10 mouse cellular contexts compared by ENCODE assay signal in the genomic region with DNA sequence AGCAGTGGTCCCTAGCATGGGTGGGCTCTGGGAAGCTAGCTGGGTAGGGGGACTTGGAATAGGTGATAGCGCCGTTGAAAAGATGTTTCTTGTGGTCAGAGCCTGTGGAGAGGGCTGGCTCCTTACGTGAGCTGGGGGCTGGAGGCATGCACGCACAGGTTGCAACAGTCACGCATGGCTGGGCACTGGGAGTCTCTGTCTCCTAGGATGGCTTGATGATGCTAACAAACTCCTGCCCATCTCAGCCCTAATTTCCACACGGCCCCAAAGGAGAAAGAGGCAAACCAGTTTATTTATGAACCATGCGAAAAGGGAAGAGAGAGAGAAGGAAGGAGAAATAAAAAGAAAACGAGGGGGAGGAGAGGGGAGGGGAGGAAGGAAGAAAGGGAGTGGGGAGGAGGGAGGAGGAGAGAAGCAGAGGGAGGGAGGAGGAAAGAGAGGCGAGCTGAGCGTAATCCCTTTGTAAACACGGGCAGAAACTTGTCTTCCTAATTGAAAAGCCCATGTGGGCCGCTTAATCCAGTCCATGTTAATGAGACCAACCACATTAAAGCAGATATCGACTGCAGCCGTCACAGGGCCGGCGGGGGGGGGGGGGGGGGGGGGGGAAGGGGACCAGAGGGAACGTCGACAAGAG. TPM values are rescaled to one million over a fixed set of nuclear protein-coding genes. Genes with fewer than 3 reads are reported as not detected.
DNase-seq lines count a peak whose midpoint lies in the region; ATAC-seq and TF ChIP-seq lines count a peak whose summit lies in the region.
"Had no signal": no experiment of that assay in that cellular context is flagged by ENCODE, and none has a peak within 500 bp of the region (broad histone marks: within the 10 kb centered on the region; RNA-seq: fewer than 3 reads in every experiment).

No protein-coding gene starts in this region.

- no peak overlapping the region; a peak in 1 of 4 replicates for H3K4me3 ChIP-seq in ES-E14 (ENCODE audit: insufficient read depth in 1 of 2, low read depth in 1 of 2, low read length in 2 of 2, poor library complexity in 1 of 2, severe bottlenecking in 1 of 2)
- H3K4me3 ChIP-seq in hindbrain, embryonic 10.5 days = peak overlapping the region; percentile 41
- no peak overlapping the region for H3K4me3 ChIP-seq in midbrain, embryonic 14.5 days (replicated peaks; ENCODE audit: low read depth, low read length)

- peak overlapping the region; percentile 28; the same call in 1 of the 2 replicates for H3K9ac ChIP-seq in ES-E14 (ENCODE audit: insufficient read depth, low read depth, low read length, poor library complexity, severe bottlenecking)
- peak overlapping the region; percentile 36 for H3K9ac ChIP-seq in midbrain, embryonic 14.5 days (replicated peaks; ENCODE audit: low read length)

- in situ Hi-C loops in ES-E14 (cut with MboI; ENCODE audit: low sequenced_read_pairs in 2 of 2, unreplicated experiment in 2 of 2) = loop anchor here in 1 of 2 experiments (10.0 kb wide), 1 partner anchor 351 kb away; no protein-coding TSS in a partner anchor

- peaks cover 98% of the 10 kb centered on the region for H3K27me3 ChIP-seq in hindbrain, embryonic 10.5 days (ENCODE audit: insufficient read depth, poor library complexity, severe bottlenecking)
- H3K27me3 ChIP-seq in midbrain, embryonic 14.5 days (ENCODE audit: control insufficient read depth, insufficient read depth, low read length) = peaks cover 25% of the 10 kb centered on the region

- peak; percentile 52 to 74 for DNase-seq in cerebellum, postnatal 10 days
- DNase-seq in cerebellum, adult 18-20 months = no peak
- no peak for DNase-seq in ES-E14 (ENCODE audit: low read depth, low spot score)
- DNase-seq in hindbrain, embryonic 10.5 days (ENCODE audit: low spot score) = peak; percentile 52
- peak; percentile 76 for DNase-seq in midbrain, embryonic 14.5 days
- no peak for DNase-seq in right cerebral cortex, adult 18-20 months
- no peak for DNase-seq in ovary, postnatal 10 days (ENCODE audit: low spot score)
- no peak for DNase-seq in urinary bladder, postnatal 14 days (ENCODE audit: low spot score)
- DNase-seq: adrenal gland, postnatal 36 days; gastrocnemius, postnatal 14 days had no signal

- under 1% methylated on average over 18 of the region's 18 CpGs for WGBS in hindbrain, embryonic 10.5 days
- WGBS in midbrain, embryonic 14.5 days = 2% methylated on average over 16 of the region's 18 CpGs

- H3K36me3 ChIP-seq in ES-E14 (ENCODE audit: control insufficient read depth, insufficient read depth, low read length, poor library complexity, severe bottlenecking) = no peaks in the 10 kb centered on the region
- H3K36me3 ChIP-seq in hindbrain, embryonic 10.5 days = no peaks in the 10 kb centered on the region
- no peaks in the 10 kb centered on the region for H3K36me3 ChIP-seq in midbrain, embryonic 14.5 days (ENCODE audit: control insufficient read depth, insufficient read depth, low read length)

- no peak overlapping the region; the same call in 1 of the 2 replicates for H3K27ac ChIP-seq in ES-E14 (ENCODE audit: insufficient read depth, low read depth, low read length, poor library complexity, severe bottlenecking)
- H3K27ac ChIP-seq in hindbrain, embryonic 10.5 days = peak overlapping the region; percentile 81
- peak overlapping the region; percentile 80 for H3K27ac ChIP-seq in midbrain, embryonic 14.5 days (replicated peaks; ENCODE audit: low read depth, low read length)

- ATAC-seq in midbrain, embryonic 14.5 days (ENCODE audit: low FRiP score, low TSS enrichment) = peak; percentile 37; the same call in 1 of the 2 replicates

- H3K9me3 ChIP-seq in ES-E14 (ENCODE audit: control insufficient read depth, insufficient read depth, low read depth, low read length) = no peaks in the 10 kb centered on the region
- H3K9me3 ChIP-seq in hindbrain, embryonic 10.5 days = no peaks in the 10 kb centered on the region
- no peaks in the 10 kb centered on the region for H3K9me3 ChIP-seq in midbrain, embryonic 14.5 days (ENCODE audit: control insufficient read depth, low read length)

- H3K4me1 ChIP-seq in ES-E14 (ENCODE audit: control insufficient read depth in 2 of 2, insufficient read depth in 2 of 2, low read length in 2 of 2, poor library complexity in 1 of 2) = peaks cover 22 to 68% of the 10 kb centered on the region in 2 experiments
- H3K4me1 ChIP-seq in hindbrain, embryonic 10.5 days (replicated peaks) = peaks cover 75% of the 10 kb centered on the region
- H3K4me1 ChIP-seq in midbrain, embryonic 14.5 days (ENCODE audit: control insufficient read depth, insufficient read depth, low read length) = peaks cover 67% of the 10 kb centered on the region

- H3K4me2 ChIP-seq in midbrain, embryonic 14.5 days (ENCODE audit: low read length) = peak overlapping the region; percentile 45

TF ChIP-seq in ES-E14, 5 proteins besides CTCF, POLR2A, EP300 and RAD21:
- no peak for TF ChIP-seq ZC3H11A (IDR thresholded peaks at IDR 0.05; ENCODE audit: borderline replicate concordance, low read depth, low read length)
- TF ChIP-seq MAFK (IDR thresholded peaks at IDR 0.05; ENCODE audit: insufficient read depth, low read depth, low read length) = no peak
- TF ChIP-seq HCFC1 (IDR thresholded peaks at IDR 0.05; ENCODE audit: borderline replicate concordance, insufficient read depth, low read length) = no peak

RNA-seq across cellular contexts. Expression of gene Aldh1b1, which starts 33.1 kb away (rescaled TPM):
- total RNA-seq in ES-E14 (2012; rRNA removed) = 3.6 and 4.0 TPM in 2 replicates
- 7.3 and 7.4 TPM in 2 replicates for polyA plus RNA-seq in hindbrain, embryonic 10.5 days (2016; fragmentation: Nextera tagmentation; extraction: Ambion mirVana)
- 14.7 and 15.2 TPM in 2 replicates for polyA plus RNA-seq in midbrain, embryonic 14.5 days (2014; fragmentation: Nextera tagmentation; extraction: Ambion mirVana)

Comparison
In these comparisons a context has a peak if more than half of its experiments do, and no peak if none do; other contexts are left out.
1. DNase-seq: peak in cerebellum, postnatal 10 days (2 of 2), hindbrain, embryonic 10.5 days (single experiment) and midbrain, embryonic 14.5 days (single experiment); none in cerebellum, adult 18-20 months (0 of 2), ES-E14 (single experiment), right cerebral cortex, adult 18-20 months (single experiment), ovary, postnatal 10 days (single experiment) and urinary bladder, postnatal 14 days (single experiment).